Mouse (Mus musculus) T-helper 17 cell (primary cell): ENCODE results near the gene Cdkl2.

Source experiments
- in situ Hi-C, 2 experiments: fragments of 300-600 bp; cut with MboI, MseI; formaldehyde crosslinking; loops; 1 replicate in 1 of 2; 2 replicates in 1 of 2; pipeline ENCODE4 v1.15.1; 2025; ENCODE audit warnings: high pct_unique_total_duplicates in 2 of 2

Gene Cdkl2

DNA sequence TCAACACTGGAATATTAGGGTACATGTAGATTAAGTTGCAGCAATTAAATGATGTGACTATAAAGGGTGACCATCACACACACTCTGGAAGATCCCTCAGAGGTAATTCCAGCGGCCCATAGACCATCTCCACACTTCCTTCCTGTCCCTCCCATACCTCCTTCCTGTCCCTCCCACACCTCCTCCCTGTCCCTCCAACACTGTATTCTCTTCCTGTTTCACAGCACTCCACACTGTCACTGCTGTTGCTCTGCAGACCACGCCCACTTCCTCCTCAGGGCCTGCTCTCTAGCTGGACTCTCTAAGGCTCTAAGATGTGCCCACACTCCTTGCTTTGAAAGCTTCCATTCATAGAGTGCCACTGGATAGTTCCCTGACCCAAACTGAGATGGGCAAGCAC, 42.9 kb downstream of the Cdkl2 start:
- in situ Hi-C loops: loop anchor here (10.0 to 25.0 kb wide), 2 partner anchors 96 to 513 kb away; no protein-coding TSS in a partner anchor

DNA sequence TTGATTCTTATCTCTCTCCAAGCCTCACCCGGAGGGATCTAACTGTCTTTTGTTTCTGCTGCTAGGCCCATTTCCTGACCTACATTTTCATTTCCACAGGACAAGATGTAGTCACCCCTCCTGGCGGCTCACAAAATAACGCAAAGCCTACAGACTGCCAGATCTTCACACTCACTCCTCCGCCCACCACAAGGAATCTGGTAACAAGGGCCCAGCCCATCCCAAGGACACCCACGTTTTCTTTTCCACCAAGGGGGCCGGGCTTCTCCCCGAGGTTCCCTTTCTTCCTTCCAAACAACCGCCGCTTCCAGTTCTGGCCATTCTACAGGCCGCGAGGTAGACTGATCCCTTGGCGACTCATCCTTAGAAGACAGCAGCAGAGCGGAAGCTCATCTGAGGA, 49.1 kb downstream of the Cdkl2 start:
- in situ Hi-C loops: loop anchor here in 1 of 2 experiments (25.0 kb wide), 1 partner anchor 1118 kb away; no protein-coding TSS in a partner anchor

DNA sequence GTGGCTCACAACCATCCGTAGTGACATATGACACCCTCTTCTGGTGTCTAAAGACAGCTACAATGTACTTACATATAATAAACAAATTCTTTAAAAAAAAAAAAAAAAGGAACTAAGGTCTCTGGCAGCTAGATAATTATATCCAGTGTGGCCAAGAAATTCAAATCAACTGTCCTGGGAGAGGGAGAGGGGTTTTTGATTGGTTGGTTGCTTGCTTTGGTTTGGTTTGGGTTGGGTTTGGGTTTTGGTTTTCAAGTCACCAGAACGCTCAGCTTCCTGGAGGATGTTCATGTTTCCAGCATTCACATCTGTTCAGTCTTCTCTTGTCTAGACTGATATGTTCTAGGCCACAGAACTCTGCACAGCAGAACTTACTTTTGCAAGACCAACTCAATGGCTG, 50.6 kb downstream of the Cdkl2 start:
- in situ Hi-C loops: loop anchor here in 1 of 2 experiments (25.0 kb wide), 1 partner anchor 1119 kb away; no protein-coding TSS in a partner anchor

- in situ Hi-C loops: loop anchor here in 1 of 2 experiments (25.0 kb wide), 1 partner anchor 1121 kb away; no protein-coding TSS in a partner anchor
These were observed 52.3 kb downstream of the Cdkl2 start for GRCm38 (mm10) chr5:91991191-91991937.

DNA sequence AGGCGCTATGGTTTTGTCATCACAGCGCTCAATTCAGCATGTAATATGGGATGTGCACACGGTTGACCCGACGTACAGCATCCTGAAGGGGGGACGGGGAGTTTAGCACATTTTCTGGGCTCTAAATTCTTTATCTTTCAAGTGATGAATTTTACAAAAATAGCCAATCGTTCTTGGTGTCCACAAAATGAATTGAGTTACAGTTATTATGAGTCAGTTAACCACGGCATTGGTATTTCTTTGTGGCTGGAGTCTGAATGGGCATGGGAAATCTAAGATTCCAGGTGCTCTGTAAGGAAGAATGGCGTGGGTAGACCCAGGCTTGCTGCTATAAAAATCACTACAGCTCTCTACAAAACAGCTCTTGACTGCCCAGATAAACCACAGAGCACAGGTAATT, 54.4 kb downstream of the Cdkl2 start:
- in situ Hi-C loops: loop anchor here in 1 of 2 experiments (25.0 kb wide), 1 partner anchor 1123 kb away; no protein-coding TSS in a partner anchor

GRCm38 (mm10) chr5:91987799-91988198, 55.9 kb downstream of the Cdkl2 start:
- in situ Hi-C loops: loop anchor here in 1 of 2 experiments (25.0 kb wide), 1 partner anchor 1125 kb away; no protein-coding TSS in a partner anchor

GRCm38 (mm10) chr5:91987236-91987635, 56.4 kb downstream of the Cdkl2 start, which contains the start of gene Odaph:
Gene Odaph (plus strand): TSS chr5:91987475.
- in situ Hi-C loops: loop anchor here in 1 of 2 experiments (25.0 kb wide), 1 partner anchor 1125 kb away; no protein-coding TSS in a partner anchor

GRCm38 (mm10) chr5:91985721-91986120, 58.0 kb downstream of the Cdkl2 start:
- in situ Hi-C loops: loop anchor here in 1 of 2 experiments (25.0 kb wide), 1 partner anchor 1127 kb away; no protein-coding TSS in a partner anchor

DNA sequence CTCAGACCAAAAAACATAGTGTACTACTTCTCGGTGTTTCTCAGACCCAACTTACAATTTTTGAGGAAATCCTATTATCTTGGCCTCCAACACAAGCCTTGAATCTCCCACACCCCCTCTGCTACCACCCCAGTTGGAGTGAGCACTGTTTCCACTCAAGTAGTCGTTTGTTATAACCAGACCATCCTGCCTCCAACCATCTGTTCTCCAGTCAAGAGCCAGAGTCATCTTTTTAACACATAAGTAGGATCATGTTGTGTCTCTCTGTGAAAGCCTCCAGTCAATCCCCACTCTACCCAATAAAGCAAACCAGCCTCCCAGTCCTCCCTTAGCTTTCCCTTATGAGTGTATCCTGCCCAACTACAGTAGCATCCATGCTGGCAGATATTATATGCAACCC, 60.2 kb downstream of the Cdkl2 start:
- in situ Hi-C loops: loop anchor here in 1 of 2 experiments (25.0 kb wide), 1 partner anchor 1129 kb away; no protein-coding TSS in a partner anchor

GRCm38 (mm10) chr5:91981176-91981840, 62.4 kb downstream of the Cdkl2 start:
- in situ Hi-C loops: loop anchor here in 1 of 2 experiments (25.0 kb wide), 1 partner anchor 1131 kb away; no protein-coding TSS in a partner anchor

- in situ Hi-C loops: loop anchor here in 1 of 2 experiments (25.0 kb wide), 1 partner anchor 1135 kb away; no protein-coding TSS in a partner anchor
These were observed 66.3 kb downstream of the Cdkl2 start for GRCm38 (mm10) chr5:91977397-91977770.

GRCm38 (mm10) chr5:91976566-91977396, 66.9 kb downstream of the Cdkl2 start:
- in situ Hi-C loops: loop anchor here in 1 of 2 experiments (25.0 kb wide), 1 partner anchor 1136 kb away; no protein-coding TSS in a partner anchor

GRCm38 (mm10) chr5:91975758-91976157, 67.9 kb downstream of the Cdkl2 start:
- in situ Hi-C loops: loop anchor here in 1 of 2 experiments (25.0 kb wide), 1 partner anchor 1137 kb away; no protein-coding TSS in a partner anchor

DNA sequence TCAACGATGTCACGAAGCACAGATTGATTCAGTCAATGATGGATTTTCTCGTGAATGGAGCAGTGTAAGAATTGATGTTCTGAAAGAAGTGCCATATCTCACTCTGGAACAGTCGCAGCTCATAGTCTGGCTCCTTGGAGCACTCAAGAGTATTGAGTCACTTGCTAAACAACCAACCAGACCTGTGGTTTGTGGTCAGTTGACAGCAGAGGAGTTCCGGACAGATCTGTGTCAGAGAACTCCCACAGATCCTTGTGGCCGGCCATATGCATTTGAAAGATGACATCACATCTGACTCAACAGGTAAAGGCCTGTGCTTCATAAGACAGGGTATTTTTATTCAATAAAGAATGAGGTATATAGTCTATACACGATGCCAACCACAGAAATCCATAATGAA, 69.7 kb downstream of the Cdkl2 start:
- in situ Hi-C loops: loop anchor here (25.0 kb wide), 2 partner anchors 1288 to 1612 kb away; partner anchors contain the start of genes Ankrd17 (in 1 of the 2), Ccng2 (in 1 of the 2) and Gm9958 (in 1 of the 2)

DNA sequence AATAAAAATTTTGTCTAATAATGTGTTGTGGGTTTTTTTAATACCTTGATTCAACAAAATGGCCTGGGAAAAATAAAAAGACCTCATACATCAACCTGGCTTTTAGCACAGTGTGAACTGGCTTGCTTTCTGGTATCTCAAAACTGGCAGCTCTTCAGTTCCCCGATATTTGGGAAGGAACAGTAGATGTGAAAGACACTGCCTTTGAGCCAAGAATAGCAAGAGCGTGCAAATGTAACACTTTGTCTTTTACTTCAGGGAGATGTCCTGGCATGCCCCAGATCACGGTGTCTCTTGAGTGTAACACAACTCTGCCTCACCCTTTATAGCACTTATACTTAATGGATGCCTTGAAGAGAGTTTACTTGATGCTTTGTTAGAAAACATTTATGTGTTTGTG, 71.6 kb downstream of the Cdkl2 start:
- in situ Hi-C loops: loop anchor here (25.0 kb wide), 2 partner anchors 1290 to 1610 kb away; partner anchors contain the start of genes Ankrd17 (in 1 of the 2), Ccng2 (in 1 of the 2) and Gm9958 (in 1 of the 2)

DNA sequence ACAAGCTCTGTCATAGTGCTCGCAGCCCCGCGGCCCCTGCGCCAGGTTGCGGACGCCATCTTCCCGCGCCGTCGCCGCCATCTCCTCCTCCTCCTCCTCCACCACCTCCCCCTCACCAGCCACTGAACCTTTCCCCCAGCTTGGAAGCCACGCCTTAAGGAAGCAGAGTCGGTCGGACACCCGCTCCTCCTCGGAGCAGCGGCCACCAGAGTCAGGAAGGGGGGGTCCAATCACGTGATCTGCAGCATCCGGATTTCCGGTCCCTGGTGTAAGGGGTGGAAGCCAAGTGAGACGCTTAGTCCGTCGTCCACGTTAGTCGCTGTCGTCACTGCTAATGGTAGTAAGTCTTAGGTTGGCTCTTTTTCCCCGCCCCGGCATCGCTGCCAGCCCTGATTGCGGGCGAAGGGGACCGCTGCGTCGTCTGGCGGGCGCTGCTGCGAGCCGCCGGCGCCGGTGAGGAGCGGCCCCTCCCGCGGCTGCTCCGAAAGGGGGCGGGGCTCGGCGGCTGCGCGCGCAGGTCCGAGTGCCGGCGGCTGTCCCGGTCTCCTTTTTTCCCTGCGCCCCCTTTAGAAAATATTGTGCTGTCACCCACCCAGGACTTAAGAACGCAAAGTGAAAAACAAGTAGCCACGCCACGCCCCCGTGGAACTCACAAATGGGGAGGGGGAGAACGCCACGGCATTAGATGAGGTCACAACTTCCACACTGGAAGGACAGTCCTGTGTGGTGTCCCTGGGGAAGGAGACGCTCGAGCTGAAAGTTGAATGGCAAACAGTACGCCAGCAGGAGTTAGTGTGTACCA, 80.8 kb downstream of the Cdkl2 start, which contains the start of gene Rchy1:
Gene Rchy1 (minus strand): TSS at position 430 of the 802 bp plus-strand sequence.
- in situ Hi-C loops: loop anchor here (10.0 to 25.0 kb wide), 3 partner anchors 542 to 1601 kb away; partner anchors contain the start of genes Ankrd17 (in 1 of the 2), Ccng2 (in 1 of the 2), Gm9958 (in 1 of the 2) and Scarb2 (in 1 of the 2)

DNA sequence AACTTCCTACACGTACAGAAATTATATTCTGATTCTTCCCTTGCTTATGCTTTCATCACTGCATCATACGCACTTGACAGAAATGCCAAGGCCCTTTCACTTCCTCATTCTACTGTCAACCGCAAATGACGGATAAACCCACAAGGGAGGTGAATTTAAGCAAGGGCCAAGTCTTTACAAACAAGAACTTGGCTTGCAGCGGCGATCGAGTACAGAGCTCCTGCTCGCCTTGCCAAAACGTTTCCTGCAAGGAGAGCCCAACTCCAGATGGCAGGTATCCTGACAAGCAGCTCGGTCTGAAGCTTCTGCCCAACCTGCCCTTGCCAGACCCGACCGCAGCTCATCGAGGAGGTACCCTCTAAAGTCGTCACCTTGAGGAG, 81.4 kb downstream of the Cdkl2 start:
- in situ Hi-C loops: loop anchor here (10.0 to 25.0 kb wide), 3 partner anchors 543 to 1600 kb away; partner anchors contain the start of genes Ankrd17 (in 1 of the 2), Ccng2 (in 1 of the 2), Gm9958 (in 1 of the 2) and Scarb2 (in 1 of the 2)

GRCm38 (mm10) chr5:91961370-91961769, 82.3 kb downstream of the Cdkl2 start:
- in situ Hi-C loops: loop anchor here (10.0 to 25.0 kb wide), 3 partner anchors 543 to 1599 kb away; partner anchors contain the start of genes Ankrd17 (in 1 of the 2), Ccng2 (in 1 of the 2), Gm9958 (in 1 of the 2) and Scarb2 (in 1 of the 2)
